Mouse (Mus musculus): ENCODE measurements around the gene Rab11a. TPM values are rescaled to one million over a fixed set of nuclear protein-coding genes. Genes with fewer than 3 reads are reported as not detected.
A peak's percentile ranks its signal among the peaks of the same experiment; 100 is the strongest.
"Not testable (repeated sequence)": the region's sequence is repeated elsewhere in the genome, so short reads cannot be mapped to it uniquely, and the experiment has no call there.

Gene Rab11a
- polyA plus RNA-seq, 1 experiment, result 60.1 TPM

DNA sequence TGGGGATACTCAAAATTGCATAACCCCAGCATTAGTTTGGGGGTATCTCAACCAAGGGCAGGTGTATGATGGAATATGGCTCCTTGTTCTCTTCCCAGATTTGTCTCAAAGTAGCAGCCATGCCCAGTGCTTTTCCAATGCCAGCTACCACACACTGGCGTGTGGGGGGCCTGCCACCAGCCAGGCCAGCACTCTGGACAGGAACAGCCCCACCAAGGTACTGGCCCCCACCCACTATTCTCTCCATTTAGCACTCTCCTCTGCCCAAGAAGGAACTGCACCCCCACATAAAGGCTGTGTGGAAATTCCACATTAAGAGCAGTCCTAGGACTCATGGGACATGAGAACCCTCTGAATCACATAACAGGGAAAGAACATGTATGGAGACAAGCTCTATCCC lies 42.3 kb downstream of the Rab11a start:
- 100% methylated on average over 1 of the region's 1 CpGs for WGBS

DNA sequence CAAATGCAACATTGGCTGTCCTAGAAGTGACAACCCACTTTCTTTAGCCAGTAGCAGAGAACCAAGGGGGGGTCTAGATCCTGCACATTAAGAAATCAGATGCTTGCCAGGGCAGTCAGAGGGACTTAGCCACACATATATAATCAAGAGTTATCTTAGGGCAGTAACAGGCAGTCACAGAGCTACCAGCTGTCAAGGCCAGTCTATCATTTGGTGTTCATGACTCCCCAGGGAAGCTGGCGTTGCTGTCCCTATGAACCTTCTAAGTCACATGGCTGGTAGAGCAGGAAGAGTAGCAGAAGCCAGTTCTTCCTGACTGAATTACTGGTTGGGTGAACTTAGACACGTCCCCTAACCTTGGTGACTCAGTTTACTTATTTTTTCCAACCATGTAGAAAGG lies 44.5 kb downstream of the Rab11a start:
- Histone ChIP-seq H3K4me1 (replicated peaks; ENCODE audit: control insufficient read depth, insufficient read depth, low read length) (no peaks in the 10 kb centered on the region), H3K27me3 (ENCODE audit: control insufficient read depth, insufficient read depth, low read length) (no peaks in the 10 kb centered on the region), H3K36me3 (ENCODE audit: control insufficient read depth, insufficient read depth, low read length) (no peaks in the 10 kb centered on the region), H3K4me3 (ENCODE audit: control insufficient read depth, insufficient read depth, low read length) (no peak overlapping the region), H3K27ac (ENCODE audit: control insufficient read depth, insufficient read depth, low read length) (no peak overlapping the region)
- DNase-seq, result no peak
- 93% methylated on average over 2 of the region's 2 CpGs for WGBS
- TF ChIP-seq CTCF (IDR thresholded peaks at IDR 0.05; ENCODE audit: borderline replicate concordance, control insufficient read depth, extremely low read depth, insufficient read depth, low read length, poor library complexity), result no peak
- TF ChIP-seq POLR2A (IDR thresholded peaks at IDR 0.05; ENCODE audit: control insufficient read depth, extremely low read depth, insufficient read depth, low read length, poor library complexity), result no peak

More for the DNA sequence above, 42.3 kb downstream of the Rab11a start:
- Histone ChIP-seq H3K4me3 (ENCODE audit: control insufficient read depth, insufficient read depth, low read length) (no peak overlapping the region), H3K36me3 (ENCODE audit: control insufficient read depth, insufficient read depth, low read length) (no peaks in the 10 kb centered on the region), H3K4me1 (replicated peaks; ENCODE audit: control insufficient read depth, insufficient read depth, low read length) (no peaks in the 10 kb centered on the region), H3K27ac (ENCODE audit: control insufficient read depth, insufficient read depth, low read length) (no peak overlapping the region), H3K27me3 (ENCODE audit: control insufficient read depth, insufficient read depth, low read length) (no peaks in the 10 kb centered on the region)
- TF ChIP-seq CTCF (IDR thresholded peaks at IDR 0.05; ENCODE audit: borderline replicate concordance, control insufficient read depth, extremely low read depth, insufficient read depth, low read length, poor library complexity) (no peak), POLR2A (IDR thresholded peaks at IDR 0.05; ENCODE audit: control insufficient read depth, extremely low read depth, insufficient read depth, low read length, poor library complexity) (no peak)
- no peak for DNase-seq

DNA sequence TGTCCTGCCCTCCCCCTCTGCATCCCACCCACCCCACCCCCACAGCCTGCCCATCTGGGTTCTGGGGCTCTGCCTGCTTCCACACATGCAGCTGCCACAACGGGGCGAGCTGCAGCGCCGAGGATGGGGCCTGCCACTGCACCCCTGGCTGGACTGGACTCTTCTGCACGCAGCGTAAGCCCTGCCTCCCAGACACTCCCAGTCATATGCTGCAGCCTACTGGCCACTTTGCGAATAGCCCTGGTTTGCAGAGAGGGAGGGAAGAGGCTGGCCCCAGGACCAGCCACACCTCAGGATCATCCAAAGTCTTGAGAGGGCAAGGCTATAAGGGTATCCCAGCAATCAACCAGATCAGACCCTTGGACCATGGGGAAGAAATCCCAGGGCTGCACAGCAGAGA lies 46.4 kb downstream of the Rab11a start:
- peak; percentile 11 for DNase-seq
- Histone ChIP-seq H3K27ac (ENCODE audit: control insufficient read depth, insufficient read depth, low read length) (no peak overlapping the region), H3K36me3 (ENCODE audit: control insufficient read depth, insufficient read depth, low read length) (no peaks in the 10 kb centered on the region), H3K4me1 (replicated peaks; ENCODE audit: control insufficient read depth, insufficient read depth, low read length) (no peaks in the 10 kb centered on the region), H3K4me3 (ENCODE audit: control insufficient read depth, insufficient read depth, low read length) (no peak overlapping the region), H3K27me3 (ENCODE audit: control insufficient read depth, insufficient read depth, low read length) (no peaks in the 10 kb centered on the region)
- TF ChIP-seq CTCF (IDR thresholded peaks at IDR 0.05; ENCODE audit: borderline replicate concordance, control insufficient read depth, extremely low read depth, insufficient read depth, low read length, poor library complexity), result 0 out of 2 replicates have a peak, but pooled peaks have one; percentile 15
- no peak for TF ChIP-seq POLR2A (IDR thresholded peaks at IDR 0.05; ENCODE audit: control insufficient read depth, extremely low read depth, insufficient read depth, low read length, poor library complexity)
- WGBS, result 22% methylated on average over 7 of the region's 7 CpGs

DNA sequence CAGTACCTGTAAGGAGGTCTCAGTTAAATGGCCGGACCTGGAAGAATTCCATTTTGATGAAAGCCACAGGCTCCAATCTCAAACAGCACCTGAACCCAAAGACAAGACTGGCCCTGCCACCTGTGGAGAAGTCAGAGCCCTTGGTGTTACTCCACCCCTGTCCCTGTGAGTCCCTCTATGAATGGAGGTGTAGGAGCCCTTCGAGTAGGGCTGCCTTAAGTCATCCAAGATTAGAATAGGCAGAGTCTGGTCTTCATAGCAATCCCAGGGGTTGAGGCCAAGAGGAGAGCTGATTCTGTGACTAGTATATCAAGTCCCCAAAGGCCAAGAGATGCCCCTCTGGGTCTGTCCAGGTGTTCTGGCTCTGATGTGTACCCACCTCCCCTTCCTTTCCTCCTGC lies 46.8 kb downstream of the Rab11a start:
- no peaks in the 10 kb centered on the region for H3K4me1 ChIP-seq (replicated peaks; ENCODE audit: control insufficient read depth, insufficient read depth, low read length)
- DNase-seq, result no peak
- WGBS, result 93% methylated on average over 2 of the region's 2 CpGs
- TF ChIP-seq POLR2A (IDR thresholded peaks at IDR 0.05; ENCODE audit: control insufficient read depth, extremely low read depth, insufficient read depth, low read length, poor library complexity) (no peak), CTCF (IDR thresholded peaks at IDR 0.05; ENCODE audit: borderline replicate concordance, control insufficient read depth, extremely low read depth, insufficient read depth, low read length, poor library complexity) (no peak)
- no peaks in the 10 kb centered on the region for H3K27me3 ChIP-seq (ENCODE audit: control insufficient read depth, insufficient read depth, low read length)
- no peaks in the 10 kb centered on the region for H3K36me3 ChIP-seq (ENCODE audit: control insufficient read depth, insufficient read depth, low read length)
- no peak overlapping the region for H3K4me3 ChIP-seq (ENCODE audit: control insufficient read depth, insufficient read depth, low read length)
- no peak overlapping the region for H3K27ac ChIP-seq (ENCODE audit: control insufficient read depth, insufficient read depth, low read length)

DNA sequence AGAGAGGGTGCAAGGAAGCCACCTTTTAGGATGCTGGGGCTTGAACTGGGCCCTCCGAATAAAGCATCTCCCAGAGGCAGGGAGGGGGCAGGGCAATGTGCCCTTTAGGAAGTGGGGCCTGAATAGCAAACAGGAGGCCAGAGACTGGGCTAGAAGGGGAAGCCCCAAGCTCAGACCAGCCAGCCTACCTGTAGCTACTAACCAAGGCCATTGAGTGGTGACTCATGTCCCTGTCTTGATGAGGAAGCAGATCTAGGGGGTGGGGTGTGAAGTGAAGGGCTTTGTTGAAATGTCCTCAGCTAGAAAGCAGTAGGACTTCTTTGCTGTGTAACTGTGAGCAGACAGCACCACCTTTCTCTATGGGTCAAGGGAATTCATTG lies 49.6 kb downstream of the Rab11a start:
- Histone ChIP-seq H3K4me1 (replicated peaks; ENCODE audit: control insufficient read depth, insufficient read depth, low read length) (no peaks in the 10 kb centered on the region), H3K36me3 (ENCODE audit: control insufficient read depth, insufficient read depth, low read length) (no peaks in the 10 kb centered on the region), H3K27ac (ENCODE audit: control insufficient read depth, insufficient read depth, low read length) (no peak overlapping the region), H3K4me3 (ENCODE audit: control insufficient read depth, insufficient read depth, low read length) (no peak overlapping the region), H3K27me3 (ENCODE audit: control insufficient read depth, insufficient read depth, low read length) (no peaks in the 10 kb centered on the region)
- DNase-seq, result no peak
- no peak for TF ChIP-seq CTCF (IDR thresholded peaks at IDR 0.05; ENCODE audit: borderline replicate concordance, control insufficient read depth, extremely low read depth, insufficient read depth, low read length, poor library complexity)
- no peak for TF ChIP-seq POLR2A (IDR thresholded peaks at IDR 0.05; ENCODE audit: control insufficient read depth, extremely low read depth, insufficient read depth, low read length, poor library complexity)
- WGBS, result 78% methylated on average over 1 of the region's 1 CpGs

DNA sequence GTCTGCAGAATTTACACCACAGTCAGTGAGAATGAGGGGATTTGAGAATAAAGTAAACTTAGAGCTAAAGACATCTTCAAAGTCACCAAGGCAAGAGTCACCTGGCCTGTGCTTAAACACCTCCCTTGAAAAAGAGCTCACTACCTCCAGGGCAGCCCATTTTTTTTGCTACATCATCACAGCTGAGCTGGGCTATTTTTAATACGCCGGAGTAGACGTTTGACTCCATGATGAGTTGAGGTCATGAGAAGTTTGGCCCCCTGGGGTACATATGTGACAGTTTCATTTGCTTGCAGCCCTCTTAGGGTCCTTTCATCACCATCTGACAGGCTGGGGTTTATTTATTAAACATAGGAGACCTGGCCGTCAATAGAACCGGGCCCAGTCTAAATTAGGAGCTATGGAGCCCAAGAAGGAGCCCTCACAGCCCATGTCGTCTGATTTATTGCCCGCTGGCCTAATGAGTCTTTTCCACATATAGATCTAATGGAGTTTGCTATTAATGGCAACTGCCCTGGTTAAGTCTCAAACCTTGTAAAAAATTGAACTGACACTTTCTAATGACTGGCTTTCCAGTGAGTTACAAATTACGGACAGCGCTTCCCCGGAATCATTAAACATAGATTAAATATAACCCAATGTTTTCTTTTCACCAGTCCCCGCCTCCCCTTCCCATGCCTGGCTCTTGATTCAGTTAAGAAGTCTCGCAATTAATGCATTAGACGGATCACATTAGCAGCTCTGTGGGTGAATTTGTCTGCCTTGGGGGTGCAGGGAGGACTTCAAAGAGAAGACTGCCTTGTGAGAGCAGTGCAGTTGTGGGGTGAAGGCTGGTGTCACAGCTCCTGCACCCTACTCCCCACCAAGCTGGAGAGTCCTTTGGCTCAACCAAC lies 50.2 kb downstream of the Rab11a start:
- Histone ChIP-seq H3K27ac (ENCODE audit: control insufficient read depth, insufficient read depth, low read length) (no peak overlapping the region), H3K36me3 (ENCODE audit: control insufficient read depth, insufficient read depth, low read length) (no peaks in the 10 kb centered on the region), H3K4me3 (ENCODE audit: control insufficient read depth, insufficient read depth, low read length) (no peak overlapping the region), H3K4me1 (replicated peaks; ENCODE audit: control insufficient read depth, insufficient read depth, low read length) (no peaks in the 10 kb centered on the region), H3K27me3 (ENCODE audit: control insufficient read depth, insufficient read depth, low read length) (no peaks in the 10 kb centered on the region)
- no peak for TF ChIP-seq POLR2A (IDR thresholded peaks at IDR 0.05; ENCODE audit: control insufficient read depth, extremely low read depth, insufficient read depth, low read length, poor library complexity)
- TF ChIP-seq CTCF (IDR thresholded peaks at IDR 0.05; ENCODE audit: borderline replicate concordance, control insufficient read depth, extremely low read depth, insufficient read depth, low read length, poor library complexity), result no peak
- DNase-seq, result no peak
- WGBS, result 91% methylated on average over 13 of the region's 13 CpGs

DNA sequence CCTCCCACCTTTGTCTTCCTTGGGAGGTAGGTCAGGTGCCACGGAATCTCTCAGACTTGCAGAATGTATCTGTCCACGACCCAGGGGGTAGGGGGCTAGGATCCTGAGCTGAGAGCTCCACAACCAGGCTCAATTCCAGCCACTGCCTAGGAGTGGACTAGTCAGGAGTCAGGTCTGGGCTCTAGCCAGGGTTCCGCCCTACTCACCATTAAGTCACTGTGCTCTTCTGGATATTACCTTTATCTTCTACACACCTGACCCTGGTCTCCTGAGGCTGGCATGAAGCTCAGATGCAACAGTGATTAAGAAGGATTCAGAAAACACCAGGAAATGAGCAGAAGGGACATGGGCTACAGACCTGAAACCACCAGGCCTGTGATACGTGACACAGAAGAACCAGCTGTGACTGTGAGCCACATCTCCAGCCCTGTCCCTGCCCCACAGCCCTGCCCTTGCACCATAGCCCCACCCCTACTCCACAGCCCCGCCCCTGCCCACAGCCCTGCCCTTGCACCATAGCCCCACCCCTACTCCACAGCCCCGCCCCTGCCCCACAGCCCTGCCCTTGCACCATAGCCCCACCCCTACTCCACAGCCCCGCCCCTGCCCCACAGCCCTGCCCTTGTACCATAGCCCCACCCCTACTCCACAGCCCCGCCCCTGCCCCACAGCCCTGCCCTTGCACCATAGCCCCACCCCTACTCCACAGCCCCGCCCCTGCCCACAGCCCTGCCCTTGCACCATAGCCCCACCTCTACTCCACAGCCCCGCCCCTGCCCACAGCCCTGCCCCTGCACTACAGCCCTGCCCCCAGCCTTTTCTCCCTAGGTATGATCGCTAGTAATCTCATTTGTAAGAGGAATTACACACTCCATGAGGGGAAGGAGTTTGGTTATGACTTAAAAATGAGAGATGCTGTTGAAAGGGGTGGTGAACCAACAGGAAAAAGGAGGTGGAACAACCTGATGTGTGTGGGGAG lies 65.9 kb downstream of the Rab11a start:
- H3K4me1 ChIP-seq (replicated peaks; ENCODE audit: control insufficient read depth, insufficient read depth, low read length); H3K36me3 ChIP-seq (ENCODE audit: control insufficient read depth, insufficient read depth, low read length); H3K27ac ChIP-seq (ENCODE audit: control insufficient read depth, insufficient read depth, low read length); H3K27me3 ChIP-seq (ENCODE audit: control insufficient read depth, insufficient read depth, low read length); DNase-seq; H3K4me3 ChIP-seq (ENCODE audit: control insufficient read depth, insufficient read depth, low read length): not testable (repeated sequence)
- WGBS, result 31% methylated on average over 9 of the region's 11 CpGs
